In genomic region chr3:3961166-3961565, GRCm38 (mm10) we compare ENCODE assay signal across 28 mouse cellular contexts.
"Had no signal": no experiment of that assay in that cellular context is flagged by ENCODE, and none has a peak within 500 bp of the region (broad histone marks: within the 10 kb centered on the region; RNA-seq: fewer than 3 reads in every experiment).

No protein-coding gene starts in this region.

- H3K4me1 ChIP-seq: limb, embryonic 10.5 days; limb, embryonic 12.5 days; limb, embryonic 13.5 days; limb, embryonic 15.5 days; liver, embryonic 12.5 days; liver, embryonic 13.5 days; liver, embryonic 15.5 days; lung, embryonic 15.5 days; megakaryocyte, embryonic 14.5 days; midbrain, embryonic 12.5 days; midbrain, embryonic 13.5 days; midbrain, embryonic 15.5 days; neural tube, embryonic 12.5 days; neural tube, embryonic 13.5 days had no signal

- H3K9me3 ChIP-seq: limb, embryonic 10.5 days; limb, embryonic 13.5 days; limb, embryonic 15.5 days; liver, embryonic 12.5 days; liver, embryonic 15.5 days; midbrain, embryonic 12.5 days; midbrain, embryonic 13.5 days; midbrain, embryonic 15.5 days; neural tube, embryonic 12.5 days had no signal

- H3K4me3 ChIP-seq: limb, embryonic 10.5 days; limb, embryonic 12.5 days; limb, embryonic 13.5 days; limb, embryonic 15.5 days; liver, embryonic 12.5 days; liver, embryonic 13.5 days; liver, embryonic 15.5 days; lung, embryonic 15.5 days; megakaryocyte, embryonic 14.5 days; midbrain, embryonic 12.5 days; midbrain, embryonic 13.5 days; midbrain, embryonic 15.5 days; myocyte; neural tube, embryonic 12.5 days; neural tube, embryonic 13.5 days had no signal

- DNase-seq: left cerebral cortex, postnatal 4 days; liver; liver, embryonic 13.5 days; liver, postnatal 0 days; lung, adult 18-20 months; lung, adult 2 months; lung, embryonic 14.5 days; lung, postnatal 10 days; lung, postnatal 14 days; lung, postnatal 36 days; lung, postnatal 4 days; midbrain, embryonic 14.5 days had no signal

- H3K36me3 ChIP-seq: limb, embryonic 10.5 days; limb, embryonic 12.5 days; limb, embryonic 13.5 days; limb, embryonic 15.5 days; liver, embryonic 12.5 days; liver, embryonic 13.5 days; liver, embryonic 15.5 days; lung, embryonic 15.5 days; midbrain, embryonic 12.5 days; midbrain, embryonic 13.5 days; midbrain, embryonic 15.5 days; neural tube, embryonic 12.5 days; neural tube, embryonic 13.5 days had no signal

- H3K27ac ChIP-seq: limb, embryonic 10.5 days; limb, embryonic 12.5 days; limb, embryonic 13.5 days; limb, embryonic 15.5 days; liver, embryonic 12.5 days; liver, embryonic 13.5 days; liver, embryonic 14.5 days; liver, embryonic 15.5 days; lung, embryonic 15.5 days; macrophage; midbrain, embryonic 12.5 days; midbrain, embryonic 13.5 days; midbrain, embryonic 15.5 days; neural tube, embryonic 12.5 days; neural tube, embryonic 13.5 days had no signal

- H3K27me3 ChIP-seq: limb, embryonic 12.5 days; limb, embryonic 13.5 days; limb, embryonic 15.5 days; liver, embryonic 12.5 days; liver, embryonic 13.5 days; liver, embryonic 15.5 days; lung, embryonic 15.5 days; megakaryocyte, embryonic 14.5 days; midbrain, embryonic 12.5 days; midbrain, embryonic 13.5 days; midbrain, embryonic 15.5 days; neural tube, embryonic 12.5 days; neural tube, embryonic 13.5 days had no signal
